In genomic region chr13:92398491-92399384, GRCm38 (mm10) we compare ENCODE assay signal across 17 mouse cellular contexts. TPM values are rescaled to one million over a fixed set of nuclear protein-coding genes. Genes with fewer than 3 reads are reported as not detected.
DNase-seq lines count a peak whose midpoint lies in the region; ATAC-seq and TF ChIP-seq lines count a peak whose summit lies in the region.
"Had no signal": no experiment of that assay in that cellular context is flagged by ENCODE, and none has a peak within 500 bp of the region (broad histone marks: within the 10 kb centered on the region; RNA-seq: fewer than 3 reads in every experiment).

No protein-coding gene starts in this region.

- H3K27ac ChIP-seq in forebrain, postnatal 0 days (ENCODE audit: low read depth, low read length), result no peak overlapping the region
- no peak overlapping the region for H3K27ac ChIP-seq in forebrain, embryonic 10.5 days
- H3K27ac ChIP-seq in neural tube, embryonic 14.5 days (ENCODE audit: low read depth, low read length), result no peak overlapping the region
- no peak overlapping the region for H3K27ac ChIP-seq in kidney, embryonic 16.5 days (ENCODE audit: low read length)
- H3K27ac ChIP-seq: embryonic facial prominence, embryonic 13.5 days; heart, embryonic 10.5 days; liver, embryonic 14.5 days; neural tube, embryonic 13.5 days had no signal

- H3K4me2 ChIP-seq in forebrain, postnatal 0 days (ENCODE audit: low read depth), result no peak overlapping the region
- H3K4me2 ChIP-seq in neural tube, embryonic 14.5 days (ENCODE audit: low read depth, low read length), result no peak overlapping the region
- no peak overlapping the region for H3K4me2 ChIP-seq in kidney, embryonic 16.5 days (replicated peaks; ENCODE audit: low read depth, low read length)
- H3K4me2 ChIP-seq: embryonic facial prominence, embryonic 13.5 days; neural tube, embryonic 13.5 days had no signal

- no peak overlapping the region for H3K4me3 ChIP-seq in forebrain, postnatal 0 days (ENCODE audit: low read depth, low read length)
- no peak overlapping the region for H3K4me3 ChIP-seq in forebrain, embryonic 10.5 days
- H3K4me3 ChIP-seq in neural tube, embryonic 14.5 days (ENCODE audit: low read depth, low read length), result no peak overlapping the region
- H3K4me3 ChIP-seq in kidney, embryonic 16.5 days (ENCODE audit: low read length), result no peak overlapping the region
- H3K4me3 ChIP-seq: embryonic facial prominence, embryonic 13.5 days; heart, embryonic 10.5 days; neural tube, embryonic 13.5 days had no signal

- H3K36me3 ChIP-seq in forebrain, postnatal 0 days (ENCODE audit: insufficient read depth), result no peaks in the 10 kb centered on the region
- no peaks in the 10 kb centered on the region for H3K36me3 ChIP-seq in forebrain, embryonic 10.5 days (replicated peaks)
- H3K36me3 ChIP-seq in neural tube, embryonic 14.5 days (ENCODE audit: control insufficient read depth, insufficient read depth, low read length), result no peaks in the 10 kb centered on the region
- H3K36me3 ChIP-seq in kidney, embryonic 16.5 days (ENCODE audit: insufficient read depth, low read length), result no peaks in the 10 kb centered on the region
- H3K36me3 ChIP-seq: embryonic facial prominence, embryonic 13.5 days; heart, embryonic 10.5 days; neural tube, embryonic 13.5 days had no signal

- H3K4me1 ChIP-seq in forebrain, postnatal 0 days (ENCODE audit: insufficient read depth), result no peaks in the 10 kb centered on the region
- no peaks in the 10 kb centered on the region for H3K4me1 ChIP-seq in forebrain, embryonic 10.5 days
- H3K4me1 ChIP-seq in neural tube, embryonic 14.5 days (ENCODE audit: control insufficient read depth, insufficient read depth, low read length), result no peaks in the 10 kb centered on the region
- H3K4me1 ChIP-seq in kidney, embryonic 16.5 days (ENCODE audit: insufficient read depth, low read length), result no peaks in the 10 kb centered on the region
- H3K4me1 ChIP-seq: embryonic facial prominence, embryonic 13.5 days; neural tube, embryonic 13.5 days had no signal

- no peaks in the 10 kb centered on the region for H3K27me3 ChIP-seq in forebrain, postnatal 0 days (ENCODE audit: insufficient read depth, low read length)
- H3K27me3 ChIP-seq in forebrain, embryonic 10.5 days (ENCODE audit: poor library complexity, severe bottlenecking), result no peaks in the 10 kb centered on the region
- H3K27me3 ChIP-seq in neural tube, embryonic 14.5 days (ENCODE audit: control insufficient read depth, insufficient read depth, low read length), result no peaks in the 10 kb centered on the region
- no peaks in the 10 kb centered on the region for H3K27me3 ChIP-seq in kidney, embryonic 16.5 days (ENCODE audit: insufficient read depth, low read length)
- H3K27me3 ChIP-seq: embryonic facial prominence, embryonic 13.5 days; neural tube, embryonic 13.5 days had no signal

- no peaks in the 10 kb centered on the region for H3K9me3 ChIP-seq in forebrain, postnatal 0 days (ENCODE audit: low read length)
- H3K9me3 ChIP-seq in forebrain, embryonic 10.5 days, result no peaks in the 10 kb centered on the region
- no peaks in the 10 kb centered on the region for H3K9me3 ChIP-seq in neural tube, embryonic 14.5 days (ENCODE audit: control insufficient read depth, low read length)
- no peaks in the 10 kb centered on the region for H3K9me3 ChIP-seq in kidney, embryonic 16.5 days (ENCODE audit: low read length)
- H3K9me3 ChIP-seq: embryonic facial prominence, embryonic 13.5 days; heart, embryonic 10.5 days; neural tube, embryonic 13.5 days had no signal

- H3K9ac ChIP-seq in forebrain, postnatal 0 days, result no peak overlapping the region
- H3K9ac ChIP-seq in neural tube, embryonic 14.5 days (replicated peaks; ENCODE audit: low read depth, low read length), result no peak overlapping the region
- H3K9ac ChIP-seq in kidney, embryonic 16.5 days (replicated peaks; ENCODE audit: low read length), result no peak overlapping the region
- H3K9ac ChIP-seq: embryonic facial prominence, embryonic 13.5 days; liver, embryonic 14.5 days; neural tube, embryonic 13.5 days had no signal

- TF ChIP-seq CTCF in forebrain, postnatal 0 days (IDR thresholded peaks at IDR 0.05; ENCODE audit: low read depth), result no peak

- DNase-seq in forebrain, postnatal 0 days, result peak; percentile 30
- DNase-seq in forebrain, embryonic 10.5 days (ENCODE audit: extremely low spot score, low spot score), result no peak
- DNase-seq in neural tube, embryonic 10.5 days (ENCODE audit: extremely low spot score, low spot score), result no peak
- DNase-seq in cerebellum, adult 9-10 months, result peak; percentile 60
- no peak for DNase-seq in frontal cortex, postnatal 10 days (ENCODE audit: low spot score in 2 of 2)
- DNase-seq: gastrocnemius, postnatal 25 days; heart, postnatal 36 days; kidney, adult 11 months; kidney, postnatal 36 days; midbrain, embryonic 14.5 days had no signal

- ATAC-seq in forebrain, postnatal 0 days, result peak; percentile 58
- ATAC-seq in neural tube, embryonic 14.5 days (ENCODE audit: low read depth), result peak; percentile 49; the same call in 1 of the 2 replicates
- ATAC-seq in kidney, embryonic 16.5 days (ENCODE audit: low FRiP score, low TSS enrichment), result no peak

- 61% methylated on average over 11 of the region's 11 CpGs for WGBS in forebrain, postnatal 0 days
- WGBS in forebrain, embryonic 10.5 days, result 77% methylated on average over 11 of the region's 11 CpGs
- 70% methylated on average over 11 of the region's 11 CpGs for WGBS in neural tube, embryonic 14.5 days
- WGBS in kidney, embryonic 16.5 days, result 71% methylated on average over 11 of the region's 11 CpGs

RNA-seq across cellular contexts. Expression of gene Ankrd34b, which starts 27.0 kb away (rescaled TPM):
- 2.4 and 3.9 TPM in 2 replicates for total RNA-seq in forebrain, postnatal 0 days (2014; rRNA removed)
- polyA plus RNA-seq in forebrain, postnatal 0 days (2015; fragmentation: Nextera tagmentation; extraction: Ambion mirVana), result 1.5 and 2.3 TPM in 2 replicates
- 0.05 TPM in 2 replicates for polyA plus RNA-seq in forebrain, embryonic 10.5 days (2016; fragmentation: Nextera tagmentation; extraction: Ambion mirVana)
- 2.5 and 4.6 TPM in 2 replicates for polyA plus RNA-seq in neural tube, embryonic 14.5 days (2014; fragmentation: Nextera tagmentation; extraction: Ambion mirVana)
- 0.36 and 0.49 TPM in 2 replicates for polyA plus RNA-seq in kidney, embryonic 16.5 days (2015; fragmentation: Nextera tagmentation; extraction: Ambion mirVana)
- total RNA-seq: gastrocnemius, postnatal 25 days; MEL had no signal
- polyA plus RNA-seq: embryonic facial prominence, embryonic 13.5 days; liver, embryonic 14.5 days had no signal

RNA-seq across cellular contexts. Expression of gene Msh3, which starts 43.9 kb away (rescaled TPM):
- 26.9 and 33.6 TPM in 2 replicates for total RNA-seq in forebrain, postnatal 0 days (2014; rRNA removed)
- 17.2 and 20.3 TPM in 2 replicates for polyA plus RNA-seq in forebrain, postnatal 0 days (2015; fragmentation: Nextera tagmentation; extraction: Ambion mirVana)
- polyA plus RNA-seq in forebrain, embryonic 10.5 days (2016; fragmentation: Nextera tagmentation; extraction: Ambion mirVana), result 36.1 and 37.5 TPM in 2 replicates
- polyA plus RNA-seq in neural tube, embryonic 14.5 days (2014; fragmentation: Nextera tagmentation; extraction: Ambion mirVana), result 34.7 and 35.1 TPM in 2 replicates
- 30.4 and 34.2 TPM in 2 replicates for polyA plus RNA-seq in kidney, embryonic 16.5 days (2015; fragmentation: Nextera tagmentation; extraction: Ambion mirVana)

RNA-seq across cellular contexts. Expression of gene Dhfr, which starts 44.2 kb away (rescaled TPM):
- 3.1 and 3.3 TPM in 2 replicates for total RNA-seq in forebrain, postnatal 0 days (2014; rRNA removed)
- polyA plus RNA-seq in forebrain, postnatal 0 days (2015; fragmentation: Nextera tagmentation; extraction: Ambion mirVana), result 2.8 and 3.1 TPM in 2 replicates
- polyA plus RNA-seq in forebrain, embryonic 10.5 days (2016; fragmentation: Nextera tagmentation; extraction: Ambion mirVana), result 31.7 and 31.8 TPM in 2 replicates
- polyA plus RNA-seq in neural tube, embryonic 14.5 days (2014; fragmentation: Nextera tagmentation; extraction: Ambion mirVana), result 3.2 and 3.5 TPM in 2 replicates
- polyA plus RNA-seq in kidney, embryonic 16.5 days (2015; fragmentation: Nextera tagmentation; extraction: Ambion mirVana), result 21.0 and 21.7 TPM in 2 replicates

Comparison
In these comparisons a context has a peak if more than half of its experiments do, and no peak if none do; other contexts are left out.
1. DNase-seq: peak in forebrain, postnatal 0 days (single experiment) and cerebellum, adult 9-10 months (single experiment); none in forebrain, embryonic 10.5 days (single experiment), neural tube, embryonic 10.5 days (single experiment) and frontal cortex, postnatal 10 days (0 of 2).